Mouse (Mus musculus): ENCODE data around the gene Bbx.
A peak's percentile ranks its signal among the peaks of the same experiment; 100 is the strongest.

Gene Bbx

DNA sequence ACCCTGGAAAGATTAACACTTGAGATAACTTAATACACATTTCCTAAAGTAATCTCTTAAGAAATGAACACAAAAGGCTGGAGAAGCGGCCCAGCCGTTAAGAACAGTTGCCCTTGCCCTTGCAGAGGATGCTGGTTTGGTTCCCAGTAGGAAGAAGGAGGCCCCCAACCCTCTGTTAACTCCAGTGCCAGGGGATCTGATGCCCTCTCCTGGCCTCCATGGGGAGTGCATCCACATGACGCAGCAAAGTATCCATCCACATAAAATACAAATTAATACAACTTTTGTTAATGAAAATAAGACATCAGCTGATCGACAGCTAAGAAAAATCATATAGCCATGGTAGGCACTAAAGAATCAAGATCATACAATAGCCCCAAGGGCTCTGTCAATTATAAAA lies 33.6 kb downstream of the Bbx start:
- no peak for DNase-seq (ENCODE audit: low read depth)

DNA sequence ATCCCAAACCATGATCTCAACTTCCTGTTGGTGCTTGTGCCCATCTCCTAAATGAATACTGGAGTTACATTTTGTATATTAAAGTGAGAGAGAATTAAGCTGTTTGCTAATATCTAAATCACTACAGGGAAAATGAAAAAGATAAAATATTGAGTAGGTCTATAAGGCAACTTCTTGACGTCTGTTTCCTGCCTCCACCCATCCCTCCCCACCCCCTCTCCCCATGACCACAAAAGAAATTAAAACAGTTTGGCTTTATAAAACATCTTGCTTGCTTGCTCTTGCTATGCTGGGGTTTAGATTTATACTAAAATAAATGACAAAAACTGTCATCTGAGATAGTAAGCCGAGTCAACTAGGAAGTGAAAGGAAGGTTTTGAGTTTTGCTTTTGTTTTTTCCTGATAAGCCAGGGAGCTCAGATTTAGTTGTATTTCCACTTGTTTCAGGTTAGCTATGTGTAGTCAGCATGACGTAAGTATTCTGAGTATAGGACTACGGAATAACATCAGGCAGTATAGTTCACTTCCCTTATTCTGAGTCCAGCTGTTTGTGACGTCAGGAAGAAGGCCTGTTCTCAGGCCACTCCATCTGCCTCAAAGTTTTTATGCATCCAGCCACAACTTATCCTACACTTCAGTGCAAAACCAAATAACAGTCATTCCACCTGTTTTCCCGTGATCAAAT lies 36.1 kb downstream of the Bbx start:
- DNase-seq (ENCODE audit: low read depth): no peak

DNA sequence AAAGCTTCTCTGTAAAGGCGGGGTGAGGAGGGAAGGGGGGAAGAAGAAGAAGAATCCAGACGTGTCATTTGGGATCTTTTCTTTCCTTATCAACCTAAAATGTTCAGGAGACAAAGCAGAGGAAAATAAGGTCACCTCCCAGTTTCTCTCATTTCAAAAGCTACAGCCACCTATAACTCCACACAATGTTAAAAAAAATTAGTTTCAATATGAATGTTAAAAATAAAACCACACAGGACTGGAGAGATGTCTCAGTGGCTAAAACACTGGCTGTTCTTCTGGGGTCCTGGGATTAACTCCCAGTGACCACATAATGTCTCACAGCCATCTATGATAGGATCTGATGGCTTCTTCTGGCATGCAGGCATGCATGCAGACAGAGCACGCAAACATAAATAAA lies 43.7 kb downstream of the Bbx start:
- no peak for DNase-seq (ENCODE audit: low read depth)

DNA sequence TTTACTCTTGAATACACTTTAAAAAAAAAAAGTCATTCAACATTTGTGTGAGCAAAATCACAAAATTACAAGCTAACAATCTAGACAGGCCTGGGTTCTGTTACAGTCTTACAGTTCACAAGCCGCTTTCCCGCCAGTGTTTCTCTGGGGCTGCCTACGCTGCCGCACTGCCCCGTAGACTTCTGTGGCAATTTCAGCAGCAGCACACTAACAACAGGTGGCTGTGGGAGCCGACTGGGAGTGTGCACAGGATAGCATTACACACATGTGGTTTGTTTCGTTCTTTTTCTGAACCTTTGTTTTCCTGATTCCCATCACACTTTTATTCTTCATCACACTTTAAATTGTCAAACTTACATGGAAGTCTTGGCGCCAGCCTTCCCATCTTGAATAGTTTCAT lies 48.6 kb downstream of the Bbx start:
- no peak for DNase-seq (ENCODE audit: low read depth)

DNA sequence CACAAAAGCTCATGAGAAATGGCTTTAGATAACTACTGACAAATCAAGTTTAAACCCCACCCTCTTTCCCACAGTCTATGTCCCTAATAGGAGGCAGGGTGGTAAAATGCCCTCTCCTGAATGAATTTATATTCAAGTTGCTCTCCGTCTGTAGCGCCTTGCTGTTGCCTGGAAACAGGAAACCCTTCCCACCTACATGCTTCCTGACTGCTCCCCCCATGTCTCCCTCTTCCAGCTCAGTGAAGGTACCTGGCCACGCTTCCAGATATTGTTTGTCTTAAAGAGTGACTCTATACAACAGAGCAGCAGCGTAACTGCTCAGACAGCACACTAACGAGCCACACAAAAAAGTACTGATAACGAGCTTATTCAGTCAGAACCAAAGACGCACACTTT lies 50.8 kb downstream of the Bbx start:
- no peak for DNase-seq (ENCODE audit: low read depth)

DNA sequence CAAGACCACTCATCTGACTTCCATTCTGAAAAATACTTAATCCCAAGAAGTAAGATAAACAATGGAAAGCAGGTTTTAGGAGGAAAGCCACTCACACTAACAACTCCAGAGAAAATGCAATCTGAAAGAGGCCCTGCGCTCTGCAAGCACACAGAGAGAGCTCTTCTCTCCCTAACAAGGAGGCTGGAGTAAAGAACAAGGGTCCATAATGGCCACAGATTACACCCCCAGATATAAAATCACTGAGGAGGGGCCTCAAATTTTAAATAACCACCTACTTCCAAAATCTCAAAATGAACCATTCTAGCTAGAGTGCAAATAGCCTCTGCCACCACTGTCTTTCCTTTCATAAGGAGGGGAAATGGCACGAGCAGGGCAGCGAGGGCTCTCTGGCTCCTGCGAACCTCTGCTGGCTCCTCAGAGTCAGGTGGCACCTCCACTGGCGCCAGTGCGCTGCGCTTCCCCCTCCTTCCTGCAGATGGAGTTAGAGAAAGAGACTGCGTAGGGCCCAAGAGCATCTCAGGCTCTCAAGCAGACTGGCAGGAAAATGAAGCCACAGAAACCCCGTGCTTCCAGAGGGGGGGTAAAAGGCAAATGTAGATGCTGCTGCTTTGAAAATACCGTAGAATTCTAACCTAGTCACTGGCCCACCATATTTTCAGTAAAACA lies 51.4 kb downstream of the Bbx start:
- DNase-seq (ENCODE audit: low read depth): peak; percentile 45

DNA sequence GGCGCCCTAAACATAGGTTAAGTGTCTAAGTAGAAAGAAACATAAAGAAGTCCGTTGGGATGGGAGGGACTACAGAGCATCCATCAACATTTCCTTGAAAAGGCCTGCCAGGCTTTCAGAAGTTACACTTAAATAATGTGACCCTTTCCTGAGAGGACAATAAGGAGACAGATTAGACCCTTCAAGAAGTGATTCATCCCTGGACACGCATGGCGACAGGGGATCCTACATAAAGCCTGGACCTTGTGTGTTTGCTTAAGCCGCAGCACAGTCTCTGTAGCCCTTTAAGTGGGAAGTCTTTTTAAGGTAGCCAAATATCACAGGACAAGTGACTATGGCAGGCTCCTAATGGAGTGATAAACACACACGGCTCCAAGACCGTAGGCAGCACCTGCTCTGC lies 52.0 kb downstream of the Bbx start:
- DNase-seq (ENCODE audit: low read depth): no peak

DNA sequence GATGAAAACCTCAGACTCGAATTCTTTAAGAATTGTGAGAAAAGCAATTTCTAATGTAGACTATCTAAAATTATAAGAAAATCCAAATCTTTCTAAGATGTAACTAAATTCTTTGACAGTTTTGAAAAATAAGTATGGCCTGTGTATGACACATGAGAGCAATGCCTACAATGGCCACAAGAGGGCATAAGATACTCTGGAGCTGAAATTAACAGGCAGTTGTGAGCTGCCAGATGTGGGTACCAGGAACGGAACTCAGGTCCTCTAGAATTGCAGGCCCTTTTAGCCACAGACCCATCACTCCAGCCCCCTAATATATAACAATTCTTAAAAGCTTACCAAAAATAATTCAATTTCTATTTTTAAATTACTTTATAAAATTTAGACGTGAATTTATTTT lies 57.6 kb downstream of the Bbx start:
- DNase-seq (ENCODE audit: low read depth): no peak

DNA sequence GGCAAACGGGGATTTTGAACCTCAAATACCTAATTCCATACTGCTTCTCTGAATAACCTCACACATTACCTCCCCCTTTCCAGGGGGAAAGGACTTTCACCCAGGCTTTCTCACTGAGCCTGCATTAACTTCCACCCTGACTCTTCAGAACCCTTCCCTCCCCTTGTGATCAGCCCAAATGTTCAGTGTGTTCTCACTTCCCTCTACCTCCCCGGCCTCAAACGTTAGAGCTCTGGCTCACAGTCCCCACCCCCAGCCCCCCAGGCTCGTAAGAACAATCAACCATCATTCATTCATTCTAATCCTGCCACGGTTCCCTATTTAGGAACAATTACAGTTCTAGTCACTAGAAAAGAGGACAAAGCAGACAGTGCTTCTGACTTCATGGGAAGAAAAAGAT lies 58.5 kb downstream of the Bbx start:
- DNase-seq (ENCODE audit: low read depth): no peak

DNA sequence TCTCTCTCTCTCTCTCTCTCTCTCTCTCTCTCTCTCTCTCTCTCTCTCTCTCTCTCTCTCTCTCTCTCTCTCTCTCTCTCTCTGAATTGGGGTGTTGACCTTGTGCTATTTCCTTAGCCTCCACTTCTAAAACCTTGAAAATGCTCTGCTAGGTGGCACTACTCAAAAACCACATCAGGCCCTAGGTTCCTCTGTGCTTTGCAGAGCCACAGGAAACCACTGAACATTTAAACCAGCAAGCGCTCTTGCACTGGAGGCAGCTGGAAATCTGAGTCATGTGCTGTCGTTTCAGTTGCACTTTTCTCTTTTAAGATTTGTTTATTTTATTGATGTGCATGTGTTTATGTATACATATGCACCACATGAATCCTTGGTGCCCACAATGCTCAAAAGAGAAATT lies 59.6 kb downstream of the Bbx start:
- no peak for DNase-seq (ENCODE audit: low read depth)

DNA sequence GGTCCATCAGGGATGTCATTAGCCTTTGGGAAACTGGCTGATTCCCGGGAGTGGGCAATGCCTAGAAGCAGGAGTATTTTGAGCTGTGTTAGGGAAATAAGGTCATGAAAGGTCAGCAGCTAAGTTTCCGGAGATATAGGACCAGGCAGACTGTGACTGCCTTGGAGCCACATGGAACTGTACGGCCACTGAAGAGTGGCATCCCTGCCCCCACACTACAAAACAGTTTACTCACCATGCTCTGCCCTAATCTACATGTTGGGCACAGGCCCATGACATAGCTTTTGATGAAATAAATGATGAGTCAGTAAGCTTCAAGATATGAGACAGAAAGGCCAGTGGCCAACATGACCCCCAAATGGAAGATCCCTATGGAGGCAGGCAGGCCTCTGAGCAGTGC lies 60.7 kb downstream of the Bbx start:
- DNase-seq (ENCODE audit: low read depth): no peak

DNA sequence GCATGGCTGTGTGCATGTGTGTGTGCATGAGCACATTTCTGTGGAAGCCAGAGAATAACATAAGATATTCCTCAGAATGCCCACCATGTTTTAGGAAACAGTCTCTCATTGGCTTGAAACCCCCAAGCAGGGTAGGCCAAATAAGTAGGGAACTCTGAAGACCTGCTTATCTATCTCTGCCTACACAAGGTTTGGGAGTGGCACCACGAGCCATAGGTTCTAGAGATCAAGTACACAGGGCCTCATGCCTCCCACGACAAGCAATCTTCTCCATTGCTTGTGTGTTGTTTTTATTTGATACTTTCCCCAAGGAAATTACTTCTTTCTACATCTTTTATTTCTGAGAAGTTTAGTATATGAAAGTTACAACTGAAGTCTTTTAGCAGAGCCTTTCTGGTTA lies 61.8 kb downstream of the Bbx start:
- no peak for DNase-seq (ENCODE audit: low read depth)

DNA sequence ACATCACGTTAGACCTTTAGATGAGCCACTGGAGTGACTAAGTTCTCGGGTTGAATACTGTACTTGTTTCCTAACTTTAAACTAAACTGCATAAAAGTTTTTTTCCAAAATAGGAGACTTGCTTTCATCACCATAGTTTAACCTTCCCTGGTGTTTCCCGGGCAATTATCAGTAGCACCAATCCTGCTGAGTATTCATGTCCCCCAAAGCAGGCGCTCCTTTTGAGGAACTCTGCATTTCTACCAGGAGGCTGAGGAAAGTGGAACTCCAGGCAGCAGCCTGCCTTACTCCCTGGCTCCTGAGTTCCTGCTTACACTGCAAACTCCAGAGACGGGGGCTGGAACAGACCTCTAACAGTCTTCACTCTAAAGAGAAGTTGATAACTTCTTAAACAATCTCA lies 65.6 kb downstream of the Bbx start:
- DNase-seq (ENCODE audit: low read depth): no peak

DNA sequence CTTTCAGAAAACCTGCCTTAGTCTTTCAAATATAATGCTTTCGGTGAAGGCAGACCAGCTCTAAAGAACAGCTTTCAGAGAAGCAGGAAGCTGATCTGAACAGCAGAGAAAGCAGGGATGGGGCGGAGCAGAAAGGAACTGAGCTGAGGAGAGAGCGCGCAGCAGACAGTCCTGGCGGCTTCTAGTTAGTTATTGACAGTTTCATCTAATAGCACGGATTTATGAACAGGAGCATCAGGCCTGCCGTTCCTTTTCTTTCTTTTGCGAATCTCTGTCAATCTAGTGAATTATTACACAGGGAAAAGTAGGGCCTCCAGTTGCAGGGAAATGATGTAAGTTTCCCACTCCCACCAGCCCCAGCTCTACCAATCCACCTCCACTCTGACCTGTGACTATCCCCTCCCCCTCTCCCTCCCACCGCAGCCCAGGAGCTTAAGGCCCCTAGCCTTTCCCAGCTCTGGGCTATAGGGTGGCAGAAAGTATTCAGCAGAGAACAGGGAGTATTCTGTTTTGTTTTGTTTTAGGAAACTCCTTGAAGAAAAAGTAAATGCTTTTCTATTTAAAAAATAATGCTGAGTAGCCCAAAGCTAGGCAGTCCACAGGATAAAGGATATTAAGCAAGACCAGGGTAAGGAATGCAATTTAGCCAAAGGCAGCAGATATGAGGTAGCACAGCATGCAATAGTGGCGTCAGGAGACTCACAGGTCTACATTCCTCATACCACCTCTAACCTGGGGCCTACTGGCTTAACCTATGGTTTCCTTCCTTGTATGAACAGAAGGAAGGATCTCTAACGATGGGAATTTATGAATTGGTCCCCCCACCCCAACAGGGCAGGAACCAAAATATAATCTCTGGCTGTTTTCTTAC lies 67.8 kb downstream of the Bbx start:
- DNase-seq (ENCODE audit: low read depth): no peak

DNA sequence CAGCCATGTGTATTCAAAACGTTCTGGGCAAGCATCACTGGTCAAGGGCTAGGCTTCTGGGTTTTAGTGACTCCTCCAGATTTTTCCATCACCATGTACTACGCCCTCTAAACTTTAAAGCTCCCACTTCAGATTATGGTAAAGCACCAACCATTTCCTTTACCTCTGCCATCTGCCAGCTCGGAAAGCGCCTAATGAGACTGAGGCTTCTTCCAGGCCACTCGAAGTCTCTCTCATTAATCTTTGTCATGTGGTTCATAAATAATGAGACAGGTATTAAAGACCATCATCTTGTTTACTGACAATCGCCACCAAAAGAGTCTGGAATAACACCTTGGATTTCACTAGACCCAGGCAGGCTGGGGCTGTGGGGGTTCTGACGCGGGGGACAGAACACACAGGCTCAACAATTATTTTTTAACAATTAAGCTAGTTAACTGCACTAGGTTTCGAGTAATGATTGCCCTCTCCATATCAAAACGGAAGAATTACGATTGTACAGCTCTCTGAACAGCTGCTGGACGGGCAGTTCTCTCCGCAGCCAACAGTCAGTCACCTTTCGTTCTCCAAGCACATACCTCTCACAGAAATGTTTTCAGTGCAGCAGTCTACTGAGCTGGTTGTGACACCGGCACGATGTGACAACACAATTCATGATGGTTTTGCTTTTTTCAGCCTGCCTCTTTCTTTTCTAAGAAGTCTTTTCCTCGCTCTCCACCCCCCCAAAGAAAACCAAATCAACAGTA lies 68.6 kb downstream of the Bbx start:
- DNase-seq (ENCODE audit: low read depth): no peak

DNA sequence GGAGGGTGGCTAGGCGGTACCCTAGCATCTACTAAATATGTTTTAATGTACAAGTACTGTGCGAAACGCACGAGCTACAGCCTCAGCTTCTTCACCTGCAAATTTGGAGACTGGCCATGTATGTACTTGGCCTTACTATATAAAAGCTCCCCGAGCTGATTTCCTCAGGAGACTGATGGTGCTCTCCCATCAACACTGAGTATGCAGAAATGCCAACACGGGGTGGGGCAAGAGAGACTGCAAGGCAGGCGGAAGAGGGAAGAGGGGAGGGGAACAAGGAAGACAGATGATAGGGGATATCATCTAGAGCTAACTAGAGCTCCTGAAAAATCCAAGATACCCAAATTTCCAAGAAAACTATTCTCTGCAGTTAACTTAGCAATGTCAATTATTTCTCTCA lies 71.6 kb downstream of the Bbx start:
- no peak for DNase-seq (ENCODE audit: low read depth)

DNA sequence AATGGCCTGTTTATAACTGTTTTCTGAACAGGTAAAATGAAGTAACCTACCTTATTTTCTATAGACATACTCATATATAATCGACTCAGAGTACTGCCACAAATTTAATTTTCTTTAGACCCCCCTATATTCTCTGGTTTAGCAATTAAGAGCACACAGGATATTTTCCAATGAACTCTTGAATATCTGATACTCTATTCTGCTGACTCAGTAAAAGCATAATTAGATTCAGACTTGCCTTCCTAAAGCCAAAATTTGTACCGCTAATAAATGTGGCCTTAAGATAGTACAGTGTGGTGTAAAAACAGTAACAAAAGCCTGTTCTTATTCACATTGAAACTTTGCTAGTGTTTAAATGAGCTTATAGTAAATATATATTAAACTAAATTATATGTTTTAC lies 102.5 kb downstream of the Bbx start:
- no peak for DNase-seq (ENCODE audit: low read depth)

DNA sequence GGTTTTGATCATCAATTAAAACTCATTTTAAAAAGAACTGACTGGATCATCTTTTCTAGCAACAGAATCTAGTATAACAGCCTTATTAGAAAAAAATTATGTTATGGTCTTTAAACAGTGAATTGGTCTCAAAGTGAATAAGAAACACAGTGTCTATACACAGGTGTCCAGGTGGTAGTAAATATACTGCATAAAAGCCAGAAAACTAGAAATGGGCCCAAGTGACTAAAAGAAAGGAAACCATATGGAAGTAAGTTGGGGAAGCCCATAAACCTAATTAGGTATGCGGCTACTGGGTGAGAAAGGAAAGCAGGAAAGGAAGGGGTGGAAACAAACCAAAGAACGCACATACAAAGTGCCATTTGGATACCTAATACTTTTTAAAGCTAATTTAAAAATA lies 107.4 kb downstream of the Bbx start:
- no peak for DNase-seq (ENCODE audit: low read depth)

DNA sequence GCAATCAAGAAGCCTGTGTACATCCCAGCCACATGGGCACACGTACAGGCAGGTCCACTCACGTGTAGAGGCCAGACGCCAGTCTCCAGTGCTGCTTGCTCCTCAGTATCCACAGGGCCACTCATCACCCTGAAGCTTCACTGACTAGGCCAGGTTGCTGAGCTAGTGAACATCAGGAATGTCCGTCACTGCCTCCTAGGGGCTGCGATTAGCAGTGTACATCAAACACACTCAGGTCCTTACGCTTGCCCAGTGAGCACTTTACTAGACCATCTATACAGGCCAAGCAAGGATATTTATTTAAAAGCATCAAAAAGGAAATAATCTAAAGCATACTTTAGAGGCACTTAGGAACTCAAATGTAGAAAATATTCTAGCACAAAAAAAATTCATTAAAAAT lies 107.9 kb downstream of the Bbx start:
- DNase-seq (ENCODE audit: low read depth): no peak

DNA sequence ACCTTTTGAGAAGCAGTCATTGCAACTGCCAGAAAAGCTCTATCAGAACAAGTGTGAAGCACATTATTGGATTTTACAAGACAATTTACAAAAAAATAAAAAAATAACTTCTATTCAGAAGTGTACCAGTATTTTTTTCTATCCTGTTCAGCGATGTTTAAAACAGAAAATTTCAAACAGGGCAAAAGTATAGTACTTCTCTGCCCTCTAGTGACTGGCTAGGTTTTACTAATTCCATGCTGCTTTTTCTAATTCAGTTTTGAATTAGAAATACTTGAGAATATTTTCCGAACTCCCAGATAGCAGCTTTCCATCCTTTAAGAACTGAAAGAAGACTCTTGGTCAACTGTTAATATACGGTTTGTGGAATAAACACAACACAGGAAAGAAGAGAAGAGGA lies 110.8 kb downstream of the Bbx start:
- no peak for DNase-seq (ENCODE audit: low read depth)

DNA sequence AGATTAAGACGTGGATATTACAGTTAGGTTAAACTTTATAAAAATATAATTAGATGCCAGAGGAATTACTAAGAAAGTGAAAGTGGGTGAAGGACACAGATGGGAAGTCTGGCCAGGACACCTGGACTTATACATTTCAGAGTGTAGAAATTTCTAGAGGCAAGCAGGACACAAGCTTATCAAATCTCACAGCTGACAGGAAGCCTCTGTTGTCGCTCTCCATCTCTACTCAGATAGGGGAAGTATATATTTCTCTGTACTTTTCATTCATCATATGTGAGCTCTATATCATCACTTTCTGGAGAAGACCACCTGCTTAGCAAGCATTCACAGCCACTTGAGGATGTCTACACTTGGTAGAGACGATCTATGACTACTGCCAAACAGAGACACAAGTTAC lies 113.9 kb downstream of the Bbx start:
- DNase-seq (ENCODE audit: low read depth): no peak

DNA sequence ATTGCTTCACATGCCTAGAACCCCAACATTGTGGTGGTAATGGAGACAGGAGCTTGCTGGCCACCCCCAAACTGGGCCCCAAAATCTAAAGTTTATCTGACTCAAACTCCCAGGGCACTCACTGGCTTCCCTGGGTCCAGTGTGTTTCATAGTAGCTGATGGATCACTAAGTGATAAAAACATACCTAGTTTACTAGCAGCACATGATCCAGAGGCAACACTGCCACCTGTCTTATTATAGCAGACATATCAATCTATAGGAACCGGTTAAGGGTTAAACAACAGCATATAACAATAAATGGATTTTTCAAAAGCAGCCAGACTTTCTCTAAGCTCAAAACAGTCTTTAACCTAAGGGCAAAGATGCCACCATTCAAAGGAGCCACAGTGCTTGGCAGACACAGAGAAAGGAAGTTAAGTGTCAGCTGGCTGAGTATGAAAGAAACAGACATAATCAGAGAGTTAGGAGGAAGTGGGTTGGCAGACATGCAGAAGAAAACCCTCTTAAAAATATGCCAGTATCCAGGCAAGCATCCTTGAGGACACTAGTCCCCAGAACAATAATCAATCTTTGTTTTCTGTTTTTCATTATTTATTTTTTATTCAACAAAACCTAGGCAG lies 116.7 kb downstream of the Bbx start:
- no peak for DNase-seq (ENCODE audit: low read depth)
